Mouse (Mus musculus) urinary bladder, adult 2 months (tissue): Measurements from ENCODE around the gene Coro1b. TPM values are rescaled to one million over a fixed set of nuclear protein-coding genes. Genes with fewer than 3 reads are reported as not detected.

Experiments used
- DNase-seq: peaks from one replicate; pipeline ENCODE4 v3.0.0; 2022; ENCODE audit warnings: low spot score
- polyA plus RNA-seq: library from polyadenylated mRNA; depleted of rRNA; stranded (reverse); fragments of >200 nt; gene quantifications from 2 replicates; pipeline ENCODE4 v1.2.3, GENCODE M21; 2012

Gene Coro1b
- polyA plus RNA-seq, 1 experiment = 277 TPM

DNA sequence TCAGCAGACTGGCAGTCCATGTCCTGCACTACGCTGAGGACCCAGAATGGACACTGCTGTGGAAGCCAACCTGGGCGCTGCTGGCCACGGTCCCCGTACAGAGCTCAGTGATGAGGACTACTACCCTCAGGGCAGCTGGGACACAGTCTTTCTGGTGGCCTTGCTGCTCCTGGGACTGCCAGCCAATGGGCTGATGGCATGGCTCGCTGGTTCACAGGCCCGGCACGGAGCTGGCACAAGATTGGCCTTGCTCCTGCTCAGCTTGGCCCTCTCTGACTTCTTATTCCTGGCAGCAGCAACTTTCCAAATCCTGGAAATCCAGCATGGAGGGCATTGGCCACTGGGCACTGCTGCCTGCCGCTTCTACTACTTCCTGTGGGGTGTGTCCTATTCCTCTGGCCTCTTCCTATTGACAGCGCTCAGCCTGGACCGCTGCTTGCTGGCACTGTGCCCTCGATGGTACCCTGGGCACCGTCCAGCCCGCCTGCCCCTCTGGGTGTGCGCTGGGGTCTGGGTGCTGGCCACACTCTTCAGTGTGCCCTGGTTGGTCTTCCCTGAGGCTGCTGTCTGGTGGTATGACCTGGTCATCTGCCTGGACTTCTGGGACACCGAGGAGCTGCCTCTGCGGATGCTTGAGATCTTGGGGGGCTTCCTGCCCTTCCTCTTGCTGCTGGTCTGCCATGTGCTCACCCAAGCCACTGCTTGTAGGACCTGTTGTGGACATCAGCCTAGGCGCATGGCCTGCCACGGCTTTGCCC lies 5.8 kb upstream of the Coro1b start:
- no peak for DNase-seq

DNA sequence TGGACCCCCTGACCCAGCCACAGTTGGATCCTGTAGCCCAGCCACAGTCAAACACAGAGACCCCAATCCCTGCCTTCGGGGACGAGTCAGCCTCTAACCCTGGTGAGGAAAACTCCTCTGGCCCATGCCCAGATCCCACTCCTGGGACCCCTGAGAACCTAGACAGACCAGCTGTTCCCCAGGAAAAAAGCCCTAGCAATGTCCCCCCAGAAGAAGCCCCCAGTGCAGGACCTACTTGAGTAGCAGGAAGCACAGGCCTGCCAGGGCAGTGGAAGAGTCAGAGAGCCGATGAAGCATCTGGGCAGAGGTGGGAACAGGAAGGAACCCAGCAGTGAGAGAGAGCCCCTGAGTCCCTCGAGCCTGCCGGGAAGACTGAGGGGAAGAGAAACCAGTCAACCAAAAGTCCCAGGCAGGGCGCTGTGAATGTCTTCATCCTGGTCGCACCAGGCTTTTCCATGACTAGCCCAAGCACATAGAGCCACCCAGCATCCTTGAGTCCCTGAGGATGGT lies 4.6 kb upstream of the Coro1b start, which contains the start of gene Cabp4:
Cabp4 (minus strand) TSS at position 275 of the 510 bp plus-strand sequence.
- no peak for DNase-seq

DNA sequence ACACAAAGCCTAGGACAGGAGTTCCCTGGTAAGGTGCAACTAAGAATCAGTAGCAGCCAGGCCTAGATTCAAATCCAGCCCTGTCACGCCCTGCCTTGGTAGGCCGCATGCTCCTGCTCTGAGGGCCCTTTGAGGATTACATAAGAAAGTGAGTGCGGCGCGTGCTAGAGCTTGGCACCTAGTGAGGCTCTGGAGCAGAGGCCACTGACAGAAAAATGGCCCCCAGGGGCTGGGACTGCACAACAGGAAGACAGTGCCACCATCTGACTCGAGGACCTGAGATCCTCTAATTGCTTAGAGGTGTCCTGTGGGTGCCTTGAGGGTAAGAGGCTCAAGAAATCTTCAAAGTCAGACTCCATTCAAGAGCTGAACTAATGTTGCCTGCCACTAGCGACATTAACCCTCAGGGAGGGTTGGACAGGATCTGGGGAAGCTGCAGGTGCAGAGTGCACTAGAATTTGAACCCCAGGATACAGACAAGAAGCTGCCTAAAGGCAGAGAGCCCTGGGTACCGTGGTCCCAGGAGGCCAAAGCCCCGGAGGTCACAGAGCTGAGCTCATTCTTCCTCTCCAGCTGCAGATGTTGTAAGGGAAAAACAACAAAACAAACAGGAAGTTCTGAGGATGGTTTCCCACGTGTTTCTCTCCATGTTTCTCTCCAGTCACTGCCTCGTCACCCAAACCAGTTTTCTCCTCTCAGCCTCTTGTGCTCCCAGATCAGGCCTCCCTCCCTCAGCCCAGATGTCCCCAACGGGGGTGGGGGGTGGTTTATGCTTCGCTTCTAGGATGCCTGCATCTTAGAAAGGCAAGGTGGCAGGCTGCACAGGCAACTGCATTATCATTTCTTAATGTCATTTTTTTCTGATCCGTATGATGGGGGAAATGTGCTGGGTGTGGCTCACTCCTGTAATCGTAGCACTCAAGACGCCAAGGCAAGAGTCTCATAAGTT lies 3.6 kb upstream of the Coro1b start:
- no peak for DNase-seq

DNA sequence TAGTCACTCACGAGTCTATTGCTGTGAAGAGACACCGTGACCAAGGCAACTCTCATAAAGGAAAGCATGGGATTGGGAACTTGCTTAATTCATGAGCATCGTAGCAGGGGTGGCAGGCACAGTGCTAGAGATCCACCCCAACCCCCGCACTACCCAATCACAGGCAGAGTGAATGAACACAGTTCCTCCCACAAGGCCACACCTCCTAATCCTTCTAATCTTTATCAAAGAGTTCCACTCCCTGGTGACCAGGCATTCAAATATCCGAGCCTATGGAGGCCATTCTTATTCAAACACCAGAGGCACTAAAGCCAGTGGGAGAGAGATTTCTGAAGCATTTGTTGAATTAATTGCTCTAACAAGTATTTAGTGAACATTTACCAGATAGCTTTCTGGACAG lies 2.5 kb upstream of the Coro1b start:
- DNase-seq = no peak

DNA sequence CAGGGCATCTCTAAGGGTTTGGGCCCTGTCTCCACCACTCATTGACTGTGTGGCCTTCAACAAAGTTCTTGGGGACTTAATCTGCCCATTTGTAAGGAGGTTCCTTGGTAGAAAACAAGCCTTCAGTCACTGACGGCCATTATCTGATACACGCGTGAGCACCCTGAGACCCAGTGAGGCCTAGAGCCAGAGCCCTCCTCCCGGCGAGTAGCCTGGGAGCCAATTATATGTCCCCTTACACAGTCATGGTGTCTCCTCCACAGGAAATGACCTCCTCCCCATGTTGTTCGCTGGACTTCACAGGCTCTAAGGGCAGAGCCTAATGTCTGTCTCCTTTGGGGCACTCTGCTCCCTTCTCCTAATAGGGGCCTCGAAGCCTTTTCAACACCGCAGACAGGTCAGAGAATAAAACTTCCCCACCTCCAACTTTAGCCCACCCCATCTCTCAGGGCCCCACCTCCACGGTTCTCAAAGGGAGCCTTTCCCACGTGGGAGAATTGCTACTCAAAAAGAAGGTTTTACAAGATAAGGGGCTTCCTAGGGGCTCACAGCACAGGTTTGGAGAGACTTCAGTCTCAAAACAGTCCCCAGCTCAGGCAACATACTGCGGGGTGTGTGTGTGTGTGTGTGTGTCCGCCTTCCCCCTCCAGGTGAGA lies 1.9 kb upstream of the Coro1b start:
- no peak for DNase-seq

DNA sequence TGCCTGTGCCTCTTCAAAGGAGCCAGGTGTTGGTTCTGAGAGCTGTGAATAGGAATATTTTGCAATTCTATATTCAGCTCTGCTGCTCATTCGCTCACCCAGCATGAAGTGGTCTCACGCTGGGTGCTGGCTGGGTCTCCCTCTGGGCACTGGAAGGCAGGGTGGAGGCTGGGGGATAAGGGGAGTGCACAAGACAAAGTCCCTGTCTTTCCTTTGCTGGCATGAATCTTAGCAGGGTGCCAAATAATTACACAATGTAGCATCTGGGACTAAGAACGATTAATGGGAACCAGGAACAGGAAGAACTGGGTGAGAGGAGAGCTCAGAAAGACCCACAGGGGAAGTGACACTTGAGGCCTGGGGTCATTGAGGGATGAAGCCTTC lies 1.4 kb upstream of the Coro1b start:
- no peak for DNase-seq

DNA sequence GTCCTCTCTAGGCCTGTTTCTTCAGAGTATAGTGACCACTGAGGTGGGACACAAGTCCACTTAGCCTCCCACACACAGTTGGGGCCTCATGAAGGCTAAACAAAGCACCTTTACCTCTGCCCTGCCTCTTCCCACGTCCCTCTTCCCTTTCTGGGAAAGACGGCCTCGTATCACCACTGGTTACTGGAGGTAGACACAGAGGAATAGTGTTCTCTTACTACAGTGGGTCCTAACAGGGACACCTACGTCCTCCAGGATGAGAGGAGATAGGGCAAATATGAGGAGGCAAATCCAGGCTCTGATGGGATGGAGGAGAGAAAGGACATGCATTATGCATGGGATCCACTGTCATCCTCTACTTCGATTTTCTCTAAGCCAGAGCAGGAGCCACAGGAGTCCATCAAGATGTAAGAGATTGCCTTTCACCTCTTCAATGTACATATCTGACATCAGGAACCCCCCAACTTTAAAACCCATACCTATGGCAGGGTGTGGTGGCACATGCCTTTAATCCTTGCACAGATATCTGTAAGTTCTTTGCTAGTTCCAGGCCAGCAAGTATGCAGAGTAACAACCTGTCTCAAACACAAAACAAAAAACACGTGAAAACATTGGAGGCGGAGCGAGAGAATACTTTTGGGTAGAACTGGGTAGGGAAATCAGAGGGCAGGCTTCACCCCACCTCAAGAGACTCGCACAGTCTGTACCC lies 483 bp upstream of the Coro1b start:
- no peak for DNase-seq

DNA sequence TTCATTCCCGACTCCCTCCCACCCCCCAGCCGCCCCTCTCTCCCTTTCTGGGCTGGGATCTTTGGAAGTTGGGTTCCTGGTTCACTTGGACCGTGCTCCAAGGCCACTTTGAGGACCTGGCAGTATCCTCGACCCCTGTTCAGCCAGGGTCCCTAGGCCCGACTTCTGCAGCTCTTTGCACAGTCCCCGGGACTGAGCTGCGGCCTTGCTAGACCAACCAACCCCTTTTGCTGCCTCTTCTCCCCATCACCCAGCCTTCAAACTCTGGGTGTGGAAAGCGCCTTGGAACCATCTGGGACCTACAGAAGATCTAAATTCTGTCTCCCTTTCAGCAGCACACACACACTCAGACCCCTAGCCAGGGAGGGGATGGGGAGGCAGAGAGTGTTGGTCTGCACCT lies 400 bp downstream of the Coro1b start:
- DNase-seq = no peak

DNA sequence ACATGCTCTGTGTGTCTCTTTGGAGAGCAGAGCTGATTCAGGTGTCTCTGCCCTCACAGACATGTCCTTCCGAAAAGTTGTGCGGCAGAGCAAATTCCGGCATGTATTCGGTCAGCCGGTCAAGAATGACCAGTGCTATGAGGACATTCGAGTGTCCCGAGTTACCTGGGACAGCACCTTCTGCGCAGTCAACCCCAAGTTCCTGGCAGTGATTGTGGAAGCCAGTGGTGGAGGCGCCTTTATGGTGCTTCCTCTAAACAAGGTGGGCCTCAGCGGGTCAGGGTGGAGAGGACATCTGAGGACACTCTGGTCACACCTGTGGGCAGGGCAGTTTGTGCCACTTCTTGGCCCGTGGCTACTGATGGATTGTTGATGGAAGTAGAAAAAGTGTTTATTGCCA lies 864 bp downstream of the Coro1b start:
- no peak for DNase-seq

DNA sequence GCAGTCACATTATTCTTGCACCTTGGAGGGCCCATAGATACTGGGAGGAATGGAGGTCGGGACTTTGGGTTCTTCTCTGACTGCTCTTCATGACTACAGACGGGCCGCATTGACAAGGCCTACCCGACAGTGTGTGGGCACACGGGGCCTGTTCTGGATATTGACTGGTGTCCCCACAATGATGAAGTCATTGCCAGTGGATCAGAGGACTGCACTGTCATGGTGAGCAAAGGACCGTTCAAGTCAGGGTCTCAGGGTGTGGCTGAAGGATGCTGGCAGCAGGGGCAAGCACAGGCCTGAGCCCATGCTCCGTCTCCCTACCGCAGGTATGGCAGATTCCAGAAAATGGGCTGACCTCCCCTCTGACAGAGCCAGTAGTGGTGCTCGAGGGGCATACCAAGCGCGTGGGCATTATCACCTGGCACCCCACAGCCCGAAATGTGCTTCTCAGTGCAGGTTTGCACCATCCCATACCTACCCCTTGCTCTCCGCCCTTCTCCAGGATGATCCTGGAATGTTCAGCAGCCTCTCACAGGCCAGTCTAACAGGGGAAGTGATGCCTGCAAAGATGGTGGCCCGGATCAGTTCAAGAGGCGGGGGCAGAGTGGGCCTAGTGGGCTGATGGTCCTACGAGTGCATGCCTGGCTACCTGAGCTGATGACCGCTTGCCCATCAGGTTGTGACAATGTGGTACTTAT lies 1.5 kb downstream of the Coro1b start:
- DNase-seq = no peak

DNA sequence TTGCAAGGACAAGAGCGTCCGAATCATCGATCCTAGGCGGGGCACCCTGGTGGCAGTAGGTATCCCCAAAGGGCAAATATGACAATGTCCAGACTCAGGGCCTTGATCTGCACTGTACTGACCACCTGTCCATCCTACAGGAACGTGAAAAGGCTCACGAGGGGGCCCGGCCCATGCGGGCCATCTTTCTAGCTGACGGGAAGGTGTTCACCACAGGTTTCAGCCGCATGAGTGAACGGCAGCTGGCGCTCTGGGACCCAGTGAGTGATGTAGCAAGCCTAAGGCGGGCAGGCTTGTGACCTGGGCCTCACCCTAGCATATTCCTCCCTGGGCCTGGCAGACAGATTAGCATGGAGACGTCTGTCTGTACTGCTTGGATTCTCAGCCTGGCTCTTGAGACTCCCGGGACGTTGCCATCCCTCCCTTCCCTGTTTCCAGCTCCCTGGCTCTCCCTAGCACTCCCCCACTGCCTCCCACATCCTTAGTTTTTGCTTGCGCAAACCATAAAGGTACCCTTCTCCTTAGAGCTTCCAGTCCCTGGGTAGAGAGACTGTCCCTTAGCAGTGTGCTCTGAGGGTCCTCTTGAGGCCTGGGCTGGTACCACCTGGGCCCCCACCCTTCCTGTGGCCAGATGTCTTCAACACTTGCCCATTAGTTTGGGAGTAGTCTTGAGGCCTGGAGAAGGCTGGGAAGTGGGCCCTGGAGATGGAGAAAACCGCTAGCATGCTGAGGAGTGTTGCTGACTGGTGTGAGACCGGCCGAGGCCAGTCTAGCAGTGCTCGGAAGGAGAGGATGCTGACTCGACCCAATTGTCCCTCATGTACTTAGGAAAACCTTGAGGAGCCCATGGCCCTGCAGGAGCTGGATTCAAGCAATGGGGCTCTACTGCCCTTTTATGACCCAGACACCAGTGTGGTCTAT lies 2.4 kb downstream of the Coro1b start:
- DNase-seq = no peak

DNA sequence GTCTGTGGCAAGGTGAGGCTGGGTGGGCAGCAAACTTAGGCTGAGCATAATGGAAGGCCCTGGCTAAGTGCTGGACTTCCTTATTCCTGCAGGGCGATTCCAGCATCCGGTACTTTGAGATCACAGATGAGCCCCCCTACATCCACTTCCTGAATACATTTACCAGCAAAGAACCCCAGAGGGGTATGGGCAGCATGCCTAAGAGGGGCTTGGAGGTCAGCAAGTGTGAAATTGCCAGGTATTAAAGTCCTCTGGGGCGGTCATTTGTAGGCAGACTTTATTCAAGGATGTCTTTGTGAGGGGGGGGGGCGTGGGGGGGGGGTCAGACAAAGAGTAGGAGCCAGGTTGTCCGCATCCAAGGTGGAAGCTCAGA lies 3.1 kb downstream of the Coro1b start:
- no peak for DNase-seq

DNA sequence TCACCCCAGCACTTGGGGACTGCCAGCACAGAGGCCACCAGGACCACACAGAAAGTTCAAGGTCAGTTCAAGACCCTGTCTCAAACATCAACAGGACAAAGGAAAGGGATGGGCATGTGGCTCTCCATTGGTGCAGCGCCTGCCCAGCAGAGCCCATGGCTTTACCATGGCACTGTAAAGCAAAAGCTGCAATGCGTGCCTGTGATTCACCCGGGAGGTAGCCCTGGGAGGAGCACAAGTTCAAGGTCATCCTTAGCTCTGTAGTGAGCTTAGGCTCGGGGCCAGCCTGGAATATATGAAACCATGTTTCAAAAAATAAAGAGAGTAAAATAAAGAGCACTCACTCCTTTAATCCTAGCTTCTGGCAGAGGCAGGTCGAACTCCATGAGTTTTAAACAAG lies 3.5 kb downstream of the Coro1b start:
- no peak for DNase-seq

DNA sequence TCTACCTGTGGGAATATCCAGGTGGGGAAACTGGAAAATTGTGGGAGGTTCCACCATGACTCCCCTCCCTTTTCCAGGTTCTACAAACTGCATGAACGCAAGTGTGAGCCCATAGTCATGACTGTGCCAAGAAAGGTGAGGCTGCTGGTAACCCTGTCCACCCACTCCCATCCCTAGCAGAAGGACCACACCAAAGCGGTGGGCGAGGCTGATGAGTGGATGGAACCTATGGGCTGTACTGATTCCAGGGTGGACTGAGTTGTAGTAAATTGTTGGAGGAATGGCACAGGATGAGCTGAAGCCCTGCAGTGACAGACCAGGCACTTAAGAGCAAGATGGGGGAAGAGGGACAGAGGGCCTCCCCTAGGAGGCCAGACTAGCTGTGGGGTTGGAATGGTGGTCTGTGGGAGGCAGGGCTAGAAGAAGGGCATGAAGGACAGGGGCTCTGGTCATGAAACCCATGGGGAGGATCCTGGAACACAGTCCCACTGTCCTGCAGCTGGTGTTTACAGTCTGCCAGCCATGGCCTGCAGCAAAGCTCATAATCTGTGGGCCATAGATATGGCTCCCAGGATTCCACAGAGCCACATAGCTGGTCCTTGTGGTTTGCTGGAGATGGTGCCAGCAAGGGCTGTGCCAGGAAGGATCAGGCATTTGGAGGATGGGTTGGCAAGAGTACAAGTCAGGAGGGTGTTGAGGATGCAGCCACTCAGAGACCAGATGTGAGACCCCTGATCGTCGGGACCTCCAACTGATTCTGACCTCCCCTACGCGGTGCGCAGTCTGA lies 4.2 kb downstream of the Coro1b start:
- no peak for DNase-seq

DNA sequence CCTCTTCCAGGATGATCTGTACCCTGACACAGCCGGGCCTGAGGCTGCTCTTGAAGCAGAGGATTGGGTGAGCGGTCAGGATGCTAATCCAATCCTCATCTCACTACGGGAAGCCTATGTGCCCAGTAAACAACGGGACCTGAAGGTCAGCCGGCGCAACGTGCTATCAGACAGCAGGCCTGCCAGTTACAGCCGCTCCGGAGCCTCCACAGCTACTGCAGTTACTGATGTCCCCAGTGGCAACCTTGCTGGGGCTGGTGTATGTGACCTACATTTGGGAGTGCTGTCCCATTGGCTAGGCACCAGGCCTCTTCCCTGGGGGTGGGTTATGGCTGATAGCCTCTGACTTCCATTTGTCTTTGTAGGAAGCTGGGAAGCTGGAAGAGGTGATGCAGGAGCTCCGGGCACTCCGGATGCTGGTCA lies 4.8 kb downstream of the Coro1b start, which contains the start of gene Ptprcap:
Ptprcap (plus strand) TSS at position 373 of the 423 bp plus-strand sequence.
- DNase-seq = no peak

DNA sequence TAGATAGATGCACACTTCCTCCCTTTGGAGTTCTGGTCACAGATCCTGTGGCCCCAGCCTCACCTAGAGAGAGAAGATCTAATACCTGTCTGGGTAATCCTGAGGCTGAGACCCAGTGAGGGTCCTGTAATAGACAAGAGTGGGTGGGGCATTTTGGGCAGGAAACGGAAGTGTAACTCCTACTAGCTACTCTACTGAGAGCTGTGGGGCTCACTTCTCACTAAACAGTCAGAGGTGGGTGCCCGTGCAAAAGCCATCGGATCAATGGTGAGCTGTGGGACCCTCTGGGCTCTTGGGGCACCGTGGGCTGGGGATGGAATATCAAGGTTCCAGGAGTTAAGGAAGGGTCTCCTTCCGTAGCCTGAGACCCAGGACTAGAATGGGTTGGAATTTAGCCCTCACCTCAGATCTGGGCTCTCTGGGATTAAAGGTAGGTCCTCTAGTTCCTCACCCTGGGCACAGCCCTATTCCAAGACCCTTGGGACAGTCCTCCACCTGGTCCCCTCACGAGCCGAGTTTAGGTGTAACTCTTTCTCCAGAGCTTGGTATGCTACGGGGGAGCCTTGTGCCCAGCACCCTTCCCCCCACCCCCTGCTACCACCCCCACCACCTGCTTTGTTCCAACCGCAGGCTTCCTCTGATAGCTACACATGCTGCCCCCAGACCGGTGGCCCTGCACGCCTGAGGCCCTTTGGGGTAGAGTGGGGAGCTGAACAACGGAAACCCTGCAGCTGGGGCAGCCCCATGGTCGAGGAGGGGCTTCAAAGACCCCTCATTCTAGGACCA lies 6.2 kb downstream of the Coro1b start:
- no peak for DNase-seq

DNA sequence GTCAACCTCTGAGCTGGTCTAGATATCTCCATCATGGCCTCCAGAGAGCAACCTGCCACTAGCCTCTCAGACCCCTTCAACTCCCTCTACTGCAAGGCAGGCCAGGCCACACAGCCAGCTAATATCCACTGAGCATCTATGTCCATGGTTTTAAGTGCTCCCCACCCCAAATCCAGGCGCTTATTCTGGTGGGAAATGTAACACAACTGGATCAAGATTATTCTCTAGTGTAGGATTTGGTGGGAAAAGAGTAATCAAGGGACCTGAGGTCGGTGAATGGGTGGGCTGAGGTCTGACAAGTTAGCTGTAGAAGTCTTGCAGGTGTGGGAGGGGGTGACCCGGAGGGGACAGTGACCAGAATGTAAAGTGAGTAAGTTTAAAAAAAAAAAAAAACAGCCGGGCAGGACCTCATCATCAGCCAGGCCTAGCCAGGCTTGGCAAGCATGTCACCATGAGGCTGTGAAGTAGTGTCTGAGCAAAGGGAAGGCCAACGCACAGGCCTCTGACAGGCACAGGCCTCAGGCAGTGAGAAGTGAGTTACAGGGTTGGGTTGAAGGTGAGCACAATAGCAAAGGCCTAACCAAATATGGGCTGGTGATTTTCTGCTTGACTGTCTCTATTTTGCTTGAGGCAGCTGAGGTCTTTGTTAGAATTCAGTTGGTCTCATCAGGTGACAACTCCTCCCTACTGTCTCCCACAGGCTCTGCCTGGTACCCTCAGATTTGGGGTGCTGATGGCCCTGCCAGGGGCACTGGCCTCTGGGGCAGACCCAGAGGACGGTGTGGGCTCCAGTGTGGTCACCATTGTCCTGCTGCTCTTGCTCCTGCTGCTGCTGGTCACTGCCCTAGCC lies 7.0 kb downstream of the Coro1b start:
- DNase-seq = no peak
